Comparison of ENCODE assay signal across 8 mouse cellular contexts in genomic region chr12:101912626-101913490, GRCm38 (mm10). TPM values are rescaled to one million over a fixed set of nuclear protein-coding genes. Genes with fewer than 3 reads are reported as not detected.
DNase-seq lines count a peak whose midpoint lies in the region; ATAC-seq and TF ChIP-seq lines count a peak whose summit lies in the region.

TSS of gene Trip11 (minus strand) at chr12:101913267.

- H3K36me3 ChIP-seq in heart, embryonic 12.5 days, result peaks cover 16% of the 10 kb centered on the region
- peaks cover 9% of the 10 kb centered on the region; the same call in 1 of the 2 replicates for H3K36me3 ChIP-seq in kidney, embryonic 16.5 days (ENCODE audit: insufficient read depth, low read length)

- DNase-seq in CD4-positive helper T cell, adult 2 months (ENCODE audit: low read depth, low spot score), result peak; percentile 92
- DNase-seq in brain, embryonic 14.5 days (ENCODE audit: low read depth), result peak; percentile 97
- peak; percentile 91 for DNase-seq in liver
- peak; percentile 68 to 80 for DNase-seq in monocyte, adult 2 months (ENCODE audit: low read depth in 1 of 2, low spot score in 2 of 2)
- DNase-seq in spleen, postnatal 14 days (ENCODE audit: low spot score in 2 of 2), result peak; percentile 77 to 83

- H3K4me2 ChIP-seq in heart, embryonic 12.5 days, result peak within 1 kb of the TSS; percentile 87
- H3K4me2 ChIP-seq in kidney, embryonic 16.5 days (replicated peaks; ENCODE audit: low read depth, low read length), result peak within 1 kb of the TSS; percentile 70

- peak; percentile 97 for ATAC-seq in erythroblast, adult 5-6 weeks (replicated peaks; ENCODE audit: low FRiP score, poor library complexity, severe bottlenecking)
- ATAC-seq in heart, embryonic 12.5 days (ENCODE audit: insufficient number of reproducible peaks, low FRiP score), result peak; percentile 95
- peak; percentile 98 for ATAC-seq in kidney, embryonic 16.5 days (ENCODE audit: low FRiP score, low TSS enrichment)

- H3K4me3 ChIP-seq in heart, embryonic 12.5 days, result peak within 1 kb of the TSS; percentile 79
- H3K4me3 ChIP-seq in kidney, embryonic 16.5 days (ENCODE audit: low read length), result peak within 1 kb of the TSS; percentile 98

- H3K9me3 ChIP-seq in heart, embryonic 12.5 days (replicated peaks), result no peaks in the 10 kb centered on the region
- H3K9me3 ChIP-seq in kidney, embryonic 16.5 days (ENCODE audit: low read length), result no peaks in the 10 kb centered on the region

- H3K9ac ChIP-seq in heart, embryonic 12.5 days, result peak within 1 kb of the TSS; percentile 87
- H3K9ac ChIP-seq in kidney, embryonic 16.5 days (replicated peaks; ENCODE audit: low read length), result peak within 1 kb of the TSS; percentile 92

- peak; percentile 41; the same call in 1 of the 2 replicates for TF ChIP-seq POLR2A in brain, embryonic 14.5 days (IDR thresholded peaks at IDR 0.05; ENCODE audit: borderline replicate concordance, extremely low read depth, insufficient read depth, insufficient read length, poor library complexity, severe bottlenecking)

- peak within 1 kb of the TSS; percentile 87 for H3K27ac ChIP-seq in heart, embryonic 12.5 days (ENCODE audit: poor library complexity, severe bottlenecking)
- peak within 1 kb of the TSS; percentile 94 for H3K27ac ChIP-seq in kidney, embryonic 16.5 days (ENCODE audit: low read length)

- H3K27me3 ChIP-seq in heart, embryonic 12.5 days (replicated peaks), result no peaks in the 10 kb centered on the region
- no peaks in the 10 kb centered on the region for H3K27me3 ChIP-seq in kidney, embryonic 16.5 days (ENCODE audit: insufficient read depth, low read length)

- peaks cover 13% of the 10 kb centered on the region for H3K4me1 ChIP-seq in heart, embryonic 12.5 days (replicated peaks)
- peaks cover 15% of the 10 kb centered on the region for H3K4me1 ChIP-seq in kidney, embryonic 16.5 days (ENCODE audit: insufficient read depth, low read length)

- TF ChIP-seq CTCF in brain, embryonic 14.5 days (IDR thresholded peaks at IDR 0.05; ENCODE audit: borderline replicate concordance, extremely low read depth, insufficient read depth, insufficient read length), result no peak

- under 1% methylated on average over 69 of the region's 69 CpGs for WGBS in heart, embryonic 12.5 days
- WGBS in kidney, embryonic 16.5 days, result under 1% methylated on average over 69 of the region's 69 CpGs

RNA-seq across cellular contexts. Expression of gene Trip11, which starts in this region (rescaled TPM):
- 7.0 and 9.6 TPM in 2 replicates for polyA plus RNA-seq in brain, embryonic 14.5 days (2012; rRNA removed)
- total RNA-seq in erythroblast, adult 5-6 weeks (2015; ENCODE audit: low replicate concordance), result 7.3 and 11.3 TPM in 2 replicates
- 12.8 and 23.6 TPM in 2 replicates for total RNA-seq in erythroblast, adult 5-6 weeks (2017; ENCODE audit: low replicate concordance)
- polyA plus RNA-seq in heart, embryonic 12.5 days (2016; fragmentation: Nextera tagmentation; extraction: Ambion mirVana), result 22.9 and 23.4 TPM in 2 replicates
- 20.9 and 22.8 TPM in 2 replicates for polyA plus RNA-seq in kidney, embryonic 16.5 days (2015; fragmentation: Nextera tagmentation; extraction: Ambion mirVana)

Comparison
In these comparisons a context has a peak if more than half of its experiments do, and no peak if none do; other contexts are left out.
1. Peak in every context shown above with its lines: DNase-seq, ATAC-seq, H3K4me3 ChIP-seq and H3K27ac ChIP-seq.